Mouse (Mus musculus): ENCODE measurements around the gene Oprl1. TPM values are rescaled to one million over a fixed set of nuclear protein-coding genes. Genes with fewer than 3 reads are reported as not detected.

The Oprl1 gene
- total RNA-seq, 2 experiments from 2014 or later = 4.0 to 6.0 TPM

- no peak for DNase-seq (ENCODE audit: low spot score in 2 of 2)
Observed at GRCm38 (mm10) chr2:181763886-181764527, 49.2 kb downstream of the Oprl1 start.

DNA sequence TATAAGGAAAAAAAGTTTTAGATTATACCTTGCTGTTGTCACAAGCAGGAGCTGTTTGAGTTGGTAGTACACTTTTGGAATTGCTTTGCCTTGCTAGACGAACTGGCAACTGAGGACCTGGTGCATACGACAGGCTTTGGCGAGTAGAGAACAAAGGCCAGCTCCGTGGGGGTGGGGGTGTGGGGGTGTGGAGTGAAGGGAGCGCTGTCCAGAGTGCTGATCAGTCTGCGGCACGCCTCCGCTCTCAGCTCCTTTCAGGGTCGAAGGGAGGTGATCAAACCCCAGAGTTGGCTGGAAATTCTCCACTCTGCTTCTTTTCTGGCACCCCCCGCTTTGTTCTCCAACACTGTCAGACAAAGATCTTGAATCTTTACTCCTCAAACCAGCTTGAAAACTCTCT is 49.8 kb downstream of the Oprl1 start:
- no peak for DNase-seq (ENCODE audit: low spot score in 2 of 2)

- DNase-seq (ENCODE audit: low spot score in 2 of 2) = no peak
Observed at GRCm38 (mm10) chr2:181765251-181765650, 50.4 kb downstream of the Oprl1 start.

GRCm38 (mm10) chr2:181766672-181767557 is 52.1 kb downstream of the Oprl1 start:
- no peak for DNase-seq (ENCODE audit: low spot score in 2 of 2)

DNA sequence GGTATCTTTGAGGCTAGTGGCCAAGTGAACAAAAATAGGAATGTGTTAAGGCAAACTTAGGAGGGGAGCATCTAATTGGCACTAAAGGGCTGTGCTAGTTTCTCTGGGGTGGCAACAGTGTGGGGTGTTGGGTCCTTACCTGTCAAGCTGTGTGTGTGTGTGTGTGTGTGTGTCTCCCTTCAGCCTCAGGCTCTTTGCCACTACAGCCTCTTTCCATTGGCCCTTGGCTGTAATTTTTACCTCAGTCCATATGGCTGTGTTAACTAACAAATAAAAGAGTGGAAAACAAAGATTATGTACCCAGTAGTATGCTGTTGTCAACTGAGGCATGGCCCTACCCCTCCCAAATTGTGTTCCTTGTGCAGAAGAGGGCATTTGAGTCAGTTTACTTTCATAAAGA is 53.6 kb downstream of the Oprl1 start:
- DNase-seq (ENCODE audit: low spot score in 2 of 2) = no peak

GRCm38 (mm10) chr2:181769397-181769796 is 54.6 kb downstream of the Oprl1 start:
- no peak for DNase-seq (ENCODE audit: low spot score in 2 of 2)

Other genes starting within 250 kb of the Oprl1 start
- gene Abhd16b, start 221.8 kb upstream of the Oprl1 start, total RNA-seq (2021) = not detected
- gene Tpd52l2, start 217.9 kb upstream of the Oprl1 start, total RNA-seq (2021) = 100 to 1,000 TPM; 120 to 121 TPM
- 100 to 1,000 TPM; 120 to 131 TPM for gene Dnajc5, start 194.5 kb upstream of the Oprl1 start, total RNA-seq (2021)
- gene Uckl1, start 130.1 kb upstream of the Oprl1 start, total RNA-seq (2021) = 100 to 1,000 TPM; 106 to 113 TPM
- 10 to 100 TPM; 72.3 to 73.4 TPM for gene Prpf6, start 123.1 kb upstream of the Oprl1 start, total RNA-seq (2021)
- gene Zfp512b, start 122.2 kb upstream of the Oprl1 start, total RNA-seq (2021) = 100 to 1,000 TPM; 141 to 143 TPM
- gene Samd10, start 115.8 kb upstream of the Oprl1 start, total RNA-seq (2021) = 10 to 100 TPM; 23.8 to 25.5 TPM
- under 1 TPM; 0.42 TPM for gene Gm29797, start 58.0 kb upstream of the Oprl1 start, total RNA-seq (2021)
- 10 to 100 TPM; 45.2 to 47.3 TPM for gene Sox18, start 43.4 kb upstream of the Oprl1 start, total RNA-seq (2021)
- 10 to 100 TPM; 23.6 to 24.3 TPM for gene Tcea2, start 34.7 kb upstream of the Oprl1 start, total RNA-seq (2021)
- 10 to 100 TPM; 30.2 to 31.1 TPM for gene Rgs19, start 21.0 kb upstream of the Oprl1 start, total RNA-seq (2021)
- gene Lkaaear1, start 16.6 kb upstream of the Oprl1 start, total RNA-seq (2021) = not detected
- gene Myt1, start 48.3 kb downstream of the Oprl1 start, total RNA-seq (2021) = 10 to 100 TPM; 14.7 TPM
- 10 to 100 TPM; 70.8 to 74.9 TPM for gene Pcmtd2, start 122.8 kb downstream of the Oprl1 start, total RNA-seq (2021)
- 10 to 100 TPM; 22.8 to 25.0 TPM for gene Polr3k, start 149.3 kb downstream of the Oprl1 start, total RNA-seq (2021)